Mouse (Mus musculus) kidney, embryonic 15.5 days (tissue): ENCODE measurements around the gene Hist1h4a. TPM values are rescaled to one million over a fixed set of nuclear protein-coding genes. Genes with fewer than 3 reads are reported as not detected.

Experiments used
- ATAC-seq: fragments of 200-750 bp; cut with Nextera tagmentation; replicated peaks from 2 replicates; pipeline ENCODE4 v1.8.0; 2017; ENCODE audit warnings: moderate TSS enrichment; ENCODE audit not compliant: low FRiP score
- H3K27ac ChIP-seq: fragments of 300-500 bp; sonication (generic); 2 replicates; pipeline ENCODE4 v1.5.1; 2015; ENCODE audit warnings: mild to moderate bottlenecking, inconsistent platforms
- H3K27me3 ChIP-seq: fragments of 300-500 bp; sonication (generic); 2 replicates; pipeline ENCODE4 v1.6.1; 2015; ENCODE audit warnings: inconsistent platforms
- H3K36me3 ChIP-seq: fragments of 300-500 bp; sonication (generic); 2 replicates; pipeline ENCODE4 v1.6.1; 2015; ENCODE audit warnings: inconsistent platforms
- H3K4me1 ChIP-seq: fragments of 300-500 bp; sonication (generic); 2 replicates; pipeline ENCODE4 v1.6.1; 2015; ENCODE audit warnings: inconsistent platforms
- H3K4me2 ChIP-seq: fragments of 300-500 bp; sonication (generic); 2 replicates; pipeline ENCODE4 v1.6.1; 2015; ENCODE audit warnings: moderate library complexity, mild to moderate bottlenecking, inconsistent platforms
- H3K4me3 ChIP-seq: fragments of 300-500 bp; sonication (generic); replicated peaks from 2 replicates; pipeline ENCODE4 v1.5.1; 2015; ENCODE audit warnings: mild to moderate bottlenecking, inconsistent platforms
- H3K9ac ChIP-seq: fragments of 300-500 bp; sonication (generic); 2 replicates; pipeline ENCODE4 v1.6.1; 2015; ENCODE audit warnings: mild to moderate bottlenecking, inconsistent platforms
- H3K9me3 ChIP-seq: fragments of 300-500 bp; sonication (generic); replicated peaks from 2 replicates; pipeline ENCODE4 v1.6.1; 2016; ENCODE audit warnings: inconsistent platforms
- WGBS: fragments of 180-500 bp; shearing (Covaris S2); methylation state at CpG from one replicate; pipeline ENCODE4 v1.1.7; 2015; ENCODE audit warnings: mixed read lengths; 5-methylcytosine and 5-hydroxymethylcytosine counted together
- microRNA-seq: library from miRNA; unstranded; fragments of <30 nt; microRNA quantifications from one replicate; pipeline ENCODE4, GENCODE M21; 2016
- polyA plus RNA-seq: library from polyadenylated mRNA; unstranded; fragments of >200 nt; fragmentation: Nextera tagmentation; extraction: Ambion mirVana; gene quantifications from 2 replicates; pipeline ENCODE4 v1.2.1, GENCODE M21; 2015

Hist1h4a gene
- polyA plus RNA-seq, 1 experiment from 2014 or later, result 0.35 TPM

- no peaks in the 10 kb centered on the region for H3K9me3 ChIP-seq
- no peak for ATAC-seq
- no peak overlapping the region for H3K4me3 ChIP-seq
- H3K9ac ChIP-seq, result no peak overlapping the region
- H3K36me3 ChIP-seq, result no peaks in the 10 kb centered on the region
- H3K4me2 ChIP-seq, result no peak overlapping the region
- no peak overlapping the region for H3K27ac ChIP-seq
- H3K27me3 ChIP-seq, result no peaks in the 10 kb centered on the region
- 88% methylated on average over 5 of the region's 5 CpGs for WGBS
- no peaks in the 10 kb centered on the region for H3K4me1 ChIP-seq
Measured at GRCm38 (mm10) chr13:23716261-23717042, 44.6 kb downstream of the Hist1h4a start.

Small RNA genes lying within 50 kb of the gene (microRNA-seq; reads per million reads assigned to microRNA genes)
- not detected for gene Gm44314
- not detected for gene Gm44484

Other genes starting within 250 kb of the Hist1h4a start
- 7.5 and 7.8 TPM in 2 replicates for gene Hist1h4h, start 230.2 kb downstream of the Hist1h4a start, polyA plus RNA-seq
- 3.3 and 7.3 TPM in 2 replicates for gene Hist1h2af, start 227.3 kb downstream of the Hist1h4a start, polyA plus RNA-seq
- 6.6 and 6.9 TPM in 2 replicates for gene Hist1h3g, start 225.8 kb downstream of the Hist1h4a start, polyA plus RNA-seq
- 0.91 and 1.1 TPM in 2 replicates for gene Hist1h2bh, start 217.8 kb downstream of the Hist1h4a start, polyA plus RNA-seq
- gene Hist1h3f, start 217.2 kb downstream of the Hist1h4a start, polyA plus RNA-seq, result 0.86 and 1.3 TPM in 2 replicates
- gene Hist1h4f, start 209.6 kb downstream of the Hist1h4a start, polyA plus RNA-seq, result 0.96 and 1.3 TPM in 2 replicates
- gene Hist1h1d, start 208.0 kb downstream of the Hist1h4a start, polyA plus RNA-seq, result 0.66 and 0.67 TPM in 2 replicates
- 6.5 and 6.7 TPM in 2 replicates for gene Hist1h3e, start 198.9 kb downstream of the Hist1h4a start, polyA plus RNA-seq
- 84.7 and 118 TPM in 2 replicates for gene Hist1h2ae, start 190.0 kb downstream of the Hist1h4a start, polyA plus RNA-seq
- gene Hist1h2bg, start 189.8 kb downstream of the Hist1h4a start, polyA plus RNA-seq, result 10.6 and 10.9 TPM in 2 replicates
- gene Hist1h2bf, start 187.0 kb downstream of the Hist1h4a start, polyA plus RNA-seq, result 6.0 and 6.9 TPM in 2 replicates
- 3.6 TPM in 2 replicates for gene Hist1h2ad, start 186.8 kb downstream of the Hist1h4a start, polyA plus RNA-seq
- 6.5 and 7.5 TPM in 2 replicates for gene Hist1h3d, start 185.5 kb downstream of the Hist1h4a start, polyA plus RNA-seq
- 123 and 142 TPM in 2 replicates for gene Hist1h4d, start 179.6 kb downstream of the Hist1h4a start, polyA plus RNA-seq
- gene Hist1h2be, start 140.1 kb downstream of the Hist1h4a start, polyA plus RNA-seq, result 3.1 and 3.7 TPM in 2 replicates
- gene Hist1h1e, start 138.7 kb downstream of the Hist1h4a start, polyA plus RNA-seq, result 19.7 and 21.1 TPM in 2 replicates
- gene Hist1h2ac, start 77.3 kb downstream of the Hist1h4a start, polyA plus RNA-seq, result 1.3 and 1.5 TPM in 2 replicates
- 65.3 and 71.8 TPM in 2 replicates for gene Hist1h2bc, start 77.0 kb downstream of the Hist1h4a start, polyA plus RNA-seq
- 0.31 TPM in 1 of 2 replicates, not detected in the other for gene Hist1h1t, start 65.4 kb downstream of the Hist1h4a start, polyA plus RNA-seq
- 7.5 and 8.5 TPM in 2 replicates for gene Hist1h4c, start 62.8 kb downstream of the Hist1h4a start, polyA plus RNA-seq
- gene Hfe, start 50.4 kb downstream of the Hist1h4a start, polyA plus RNA-seq, result 6.4 and 7.7 TPM in 2 replicates
- gene Hist1h1c, start 22.4 kb downstream of the Hist1h4a start, polyA plus RNA-seq, result 24.1 and 27.2 TPM in 2 replicates
- gene Hist1h3c, start 15.6 kb downstream of the Hist1h4a start, polyA plus RNA-seq, result 12.6 and 13.5 TPM in 2 replicates
- 3.8 and 4.5 TPM in 2 replicates for gene Hist1h2bb, start 14.5 kb downstream of the Hist1h4a start, polyA plus RNA-seq
- gene Hist1h2ab, start 10.1 kb downstream of the Hist1h4a start, polyA plus RNA-seq, result 39.2 and 44.8 TPM in 2 replicates
- gene Hist1h3b, start 9.0 kb downstream of the Hist1h4a start, polyA plus RNA-seq, result 10.8 and 11.3 TPM in 2 replicates
- 5.4 and 6.4 TPM in 2 replicates for gene Hist1h4b, start 4.2 kb downstream of the Hist1h4a start, polyA plus RNA-seq
- 8.0 and 9.4 TPM in 2 replicates for gene Hist1h3a, start 1.2 kb upstream of the Hist1h4a start, polyA plus RNA-seq
- gene Hist1h1a, start 2.4 kb upstream of the Hist1h4a start, polyA plus RNA-seq, result 2.3 and 3.1 TPM in 2 replicates
- not detected in 2 replicates for gene Trim38, start 8.7 kb upstream of the Hist1h4a start, polyA plus RNA-seq
- gene Slc17a2, start 45.8 kb upstream of the Hist1h4a start, polyA plus RNA-seq, result 0.10 and 0.12 TPM in 2 replicates
- 3.4 and 4.0 TPM in 2 replicates for gene Slc17a3, start 78.2 kb upstream of the Hist1h4a start, polyA plus RNA-seq
- gene Slc17a1, start 106.5 kb upstream of the Hist1h4a start, polyA plus RNA-seq, result 9.3 TPM in 2 replicates
- 2.7 and 2.9 TPM in 2 replicates for gene Slc17a4, start 153.8 kb upstream of the Hist1h4a start, polyA plus RNA-seq
- gene Hist1h2ba, start 172.9 kb upstream of the Hist1h4a start, polyA plus RNA-seq, result not detected in 2 replicates
- gene Hist1h2aa, start 173.2 kb upstream of the Hist1h4a start, polyA plus RNA-seq, result not detected in 2 replicates
- 0.23 and 0.60 TPM in 2 replicates for gene Scgn, start 230.0 kb upstream of the Hist1h4a start, polyA plus RNA-seq